Mouse (Mus musculus) embryo, embryonic 10.5 days (tissue): ENCODE measurements at regions not wholly inside any gene's neighbourhood (a gene's known extent, or its start where the extent isn't known, plus 50 kb on each side); places are given as distances from the start of the nearest gene placed in this dataset.

Source experiments
- DNase-seq: peaks from one replicate; pipeline ENCODE4 v3.0.0-alpha.2; 2015; ENCODE audit warnings: low spot score

DNA sequence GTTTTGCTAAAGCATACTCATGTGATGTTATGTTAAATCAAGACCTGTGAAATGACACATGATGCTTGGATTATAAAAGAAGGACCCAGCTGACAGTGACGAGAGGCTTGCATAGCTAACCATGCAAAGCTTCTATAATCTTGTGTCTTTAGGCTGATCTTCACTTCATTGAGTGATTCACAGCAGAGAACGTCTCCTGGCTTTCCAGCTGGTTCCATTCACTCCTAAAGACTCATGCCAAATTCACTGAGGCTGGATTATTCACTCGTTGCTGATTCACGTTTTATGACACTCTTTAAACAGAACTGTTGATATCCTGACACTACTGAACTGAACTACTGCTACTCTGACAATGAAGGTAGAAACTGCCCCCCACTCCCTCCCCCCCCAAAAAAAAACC lies 1642.4 kb upstream of the Slc39a10 start:
- no peak for DNase-seq

DNA sequence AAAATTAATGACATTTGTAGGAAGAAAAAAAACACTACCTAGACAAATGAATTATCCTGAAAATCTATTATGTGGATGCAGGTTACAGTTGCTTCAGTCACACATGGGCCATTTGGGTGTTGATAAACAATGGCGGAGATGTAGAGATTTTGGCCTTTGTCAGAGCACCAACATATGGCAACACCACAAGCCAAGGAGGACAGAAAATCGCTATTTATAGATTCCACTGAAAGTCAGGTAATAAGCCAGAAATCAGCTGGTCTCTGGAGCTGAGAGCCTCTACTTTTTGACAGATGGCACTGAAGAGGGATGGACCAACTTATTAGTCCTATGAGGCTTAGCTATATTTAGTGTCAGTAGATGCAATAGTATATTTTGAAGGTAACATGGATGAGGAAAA lies 1640.7 kb upstream of the Slc39a10 start:
- no peak for DNase-seq

DNA sequence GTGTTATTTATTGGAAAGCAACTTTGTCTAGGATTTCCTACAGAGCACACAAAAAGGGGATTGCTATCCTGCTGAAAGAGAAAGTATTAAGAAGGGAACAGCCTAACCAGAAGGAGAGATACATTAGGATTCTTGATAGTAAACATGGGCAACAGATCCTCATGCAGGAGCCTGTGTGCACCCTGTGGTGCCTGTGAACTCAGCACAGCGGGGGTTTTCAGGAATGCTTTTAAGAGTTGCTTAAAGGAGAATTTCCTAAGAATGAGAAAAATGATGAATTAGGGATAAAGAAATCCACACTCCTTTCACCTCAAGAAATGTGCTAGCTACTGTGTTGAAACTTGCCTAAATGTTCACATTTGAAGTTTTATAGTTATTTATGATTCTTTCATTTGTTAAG lies 1596.1 kb upstream of the Slc39a10 start:
- peak; percentile 0 for DNase-seq

DNA sequence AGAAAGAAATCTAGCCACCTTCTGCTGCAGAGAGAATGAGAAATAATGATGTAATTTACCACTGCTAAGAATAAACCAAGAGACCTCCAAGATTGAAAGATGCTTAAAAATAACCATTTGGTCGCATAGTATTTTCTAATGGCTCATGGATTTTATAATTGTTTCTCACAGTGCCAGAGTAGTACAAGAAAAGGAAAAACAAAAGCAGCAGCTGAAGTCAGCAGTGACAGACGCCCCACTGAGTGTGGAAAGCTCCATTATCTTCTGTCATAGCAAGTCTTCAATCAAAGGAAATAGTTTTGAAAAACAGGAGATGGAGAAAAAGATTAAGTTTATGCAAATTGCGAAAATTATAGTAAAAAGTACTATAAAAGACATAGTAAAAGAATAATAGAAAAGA lies 1567.3 kb upstream of the Slc39a10 start:
- no peak for DNase-seq
